Mouse (Mus musculus) cerebellum, adult 9-11 months (tissue): ENCODE measurements around the gene Irf7.
A peak's percentile ranks its signal among the peaks of the same experiment; 100 is the strongest.

Experiments
- DNase-seq: peaks from one replicate; pipeline ENCODE4 v3.0.0; 2022

Gene Irf7

DNA sequence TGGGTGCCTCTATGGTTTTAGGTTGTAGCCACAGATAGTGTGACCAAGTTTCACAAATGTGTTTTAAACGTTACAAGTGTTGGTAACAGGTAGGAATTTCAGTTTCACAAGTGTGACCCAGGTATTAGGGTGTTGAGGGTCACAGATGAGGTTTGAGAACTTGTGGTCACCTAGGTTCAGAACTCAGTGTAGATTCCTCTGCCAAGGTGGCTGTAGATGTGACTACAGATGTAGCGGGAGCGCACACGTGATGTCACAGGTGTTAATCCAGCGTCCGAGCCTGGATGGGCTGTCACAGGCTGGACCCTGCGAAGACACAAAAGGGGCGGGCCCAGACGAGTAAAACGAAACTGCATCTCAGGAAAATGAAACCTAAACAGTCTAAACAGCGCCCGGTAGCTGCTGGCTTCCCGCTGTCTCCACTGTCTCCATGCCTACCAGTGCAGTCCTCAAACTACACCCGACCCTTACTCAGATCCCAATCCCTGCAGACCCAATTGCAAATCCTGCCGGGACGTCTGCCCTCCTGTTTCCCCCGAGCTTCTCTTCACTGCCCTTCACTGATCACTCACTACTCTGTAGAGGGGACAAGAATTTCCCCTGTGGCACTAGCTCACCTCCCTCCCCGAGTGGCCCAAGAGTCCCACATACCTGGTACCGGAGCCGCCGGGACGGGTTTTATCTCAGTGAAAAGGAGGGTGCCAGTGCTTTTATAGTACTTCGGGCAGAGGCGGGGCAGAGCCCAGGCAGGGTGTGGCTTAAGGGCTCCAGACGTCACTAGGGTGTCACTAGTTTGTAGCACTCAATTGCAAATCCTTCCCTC, at the start of gene Irf7:
TSS of gene Irf7 (minus strand) at position 743 of the 823 bp plus-strand sequence.
- peak; percentile 42 for DNase-seq

DNA sequence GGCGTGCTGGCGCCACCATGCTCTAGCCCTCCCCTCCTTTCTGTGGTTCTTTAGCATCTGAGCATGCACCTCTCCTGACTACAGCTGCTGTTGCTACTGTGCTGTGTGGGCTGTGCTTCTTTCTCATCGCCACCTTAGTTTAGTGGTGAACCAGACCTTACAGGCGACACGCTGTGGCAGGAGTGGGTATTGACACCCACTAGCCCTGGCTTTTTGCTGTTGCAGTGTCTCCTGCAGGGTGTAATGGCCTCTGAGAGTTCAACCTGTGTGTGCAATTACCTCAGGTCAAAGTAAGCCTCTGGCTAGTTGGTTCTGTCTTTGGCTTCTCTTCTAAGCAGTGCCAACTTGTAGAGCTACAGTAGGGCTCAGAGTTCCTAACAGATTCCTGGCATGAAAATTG, 49.7 kb upstream of the Irf7 start:
- no peak for DNase-seq

DNA sequence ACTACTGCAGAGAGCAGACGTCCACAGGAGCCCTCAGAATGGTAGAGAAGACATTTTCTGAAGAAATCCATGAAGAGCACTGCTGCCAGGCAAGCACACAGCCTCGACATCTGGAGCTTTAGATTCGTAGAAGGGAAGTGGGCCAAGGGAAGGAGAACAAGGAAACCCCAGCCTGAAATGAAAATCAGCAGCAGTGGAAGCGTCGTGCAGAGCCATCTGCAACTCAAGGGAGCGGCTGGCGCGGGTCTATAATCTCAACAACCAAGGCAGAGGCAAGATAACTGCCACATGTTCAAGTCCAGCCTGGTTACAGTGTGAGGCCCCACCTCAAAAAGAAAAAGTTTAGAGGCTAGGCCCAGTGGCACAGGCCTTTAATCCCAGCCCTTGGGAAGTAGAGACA, 48.8 kb upstream of the Irf7 start:
- no peak for DNase-seq

DNA sequence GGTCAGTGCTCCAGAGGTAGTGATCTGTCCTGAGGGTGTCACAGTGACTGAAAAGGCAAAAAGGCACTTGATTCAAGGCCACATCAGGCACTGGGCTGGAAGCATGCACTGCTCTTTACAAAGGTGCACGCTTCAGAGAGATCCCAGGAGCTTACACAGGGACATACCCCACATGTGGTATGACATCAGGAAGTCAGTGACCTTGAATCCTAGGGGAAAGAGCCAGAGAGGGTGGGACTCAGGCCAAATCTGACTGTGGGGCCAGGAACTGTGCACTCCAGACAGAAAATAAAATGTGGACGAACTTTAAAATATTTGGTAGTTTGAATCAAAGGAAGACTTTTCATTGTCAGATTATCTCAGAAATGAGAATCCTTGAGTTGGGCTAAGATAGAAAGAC, 48.1 kb upstream of the Irf7 start:
- no peak for DNase-seq

DNA sequence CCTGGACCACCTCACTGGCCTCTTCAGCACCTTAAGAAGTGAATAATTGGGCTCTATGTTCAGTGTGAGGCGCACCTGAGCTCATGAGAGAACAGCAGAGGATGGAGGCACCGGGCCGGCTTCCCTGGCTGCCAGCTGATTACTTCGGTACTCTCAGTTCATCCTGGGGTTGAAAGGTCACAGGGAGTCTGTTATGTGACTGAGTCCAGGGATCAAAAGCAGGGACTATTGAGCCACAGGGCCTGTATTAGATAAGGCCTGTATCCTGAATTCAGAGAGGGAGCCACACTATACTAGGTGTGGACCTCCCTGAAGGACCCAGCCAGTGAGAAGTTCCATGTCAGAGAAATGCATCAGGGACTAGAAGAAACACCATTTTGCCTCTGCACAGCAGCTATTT, 38.3 kb upstream of the Irf7 start:
- no peak for DNase-seq

DNA sequence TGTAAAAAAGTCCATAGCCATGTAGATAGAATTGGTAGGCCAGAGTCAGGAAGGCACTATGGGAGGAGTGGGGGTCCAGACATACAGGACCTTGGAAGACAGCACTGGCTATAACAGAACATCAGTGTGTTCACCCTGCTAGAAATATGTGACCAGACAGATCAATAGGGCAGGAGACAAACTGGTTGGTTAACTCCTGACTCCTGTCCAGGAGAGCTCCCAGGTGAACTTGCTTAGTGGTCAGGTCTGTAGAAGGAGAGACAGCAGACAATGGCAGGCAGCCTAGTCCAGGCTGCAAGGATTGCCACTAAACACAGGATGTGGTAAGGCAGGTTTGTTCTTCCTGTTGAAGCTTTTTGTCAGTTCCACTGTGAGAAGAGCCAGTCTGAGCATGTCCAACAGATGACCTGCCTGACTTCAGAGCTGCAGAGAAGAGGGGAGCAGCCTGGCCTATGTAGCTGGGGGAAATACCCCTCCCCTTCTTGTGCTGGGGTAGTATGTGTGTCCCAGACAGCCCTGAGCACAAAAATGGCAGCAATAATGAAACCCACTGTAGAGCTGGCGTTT, 36.5 kb upstream of the Irf7 start:
- DNase-seq = no peak

DNA sequence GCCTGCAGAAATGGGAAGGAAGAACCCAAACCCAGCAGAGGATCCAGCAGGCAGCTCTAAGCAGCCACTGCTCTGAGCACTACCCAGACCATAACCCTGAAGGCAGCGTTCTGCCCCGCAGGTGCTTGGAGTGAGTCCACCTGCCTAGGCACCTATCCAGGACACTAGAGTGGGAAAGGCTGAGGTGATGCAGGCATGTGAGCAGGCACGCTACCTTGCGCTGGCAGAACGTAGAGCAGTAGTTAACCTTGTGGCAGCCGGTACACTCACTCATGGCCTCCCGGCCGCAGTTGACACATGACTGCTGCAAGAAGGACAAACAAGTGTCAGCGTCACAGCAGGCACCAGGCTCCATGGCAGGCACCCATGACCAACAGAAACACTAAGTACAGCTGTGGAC, 35.1 kb upstream of the Irf7 start:
- peak; percentile 78 for DNase-seq

DNA sequence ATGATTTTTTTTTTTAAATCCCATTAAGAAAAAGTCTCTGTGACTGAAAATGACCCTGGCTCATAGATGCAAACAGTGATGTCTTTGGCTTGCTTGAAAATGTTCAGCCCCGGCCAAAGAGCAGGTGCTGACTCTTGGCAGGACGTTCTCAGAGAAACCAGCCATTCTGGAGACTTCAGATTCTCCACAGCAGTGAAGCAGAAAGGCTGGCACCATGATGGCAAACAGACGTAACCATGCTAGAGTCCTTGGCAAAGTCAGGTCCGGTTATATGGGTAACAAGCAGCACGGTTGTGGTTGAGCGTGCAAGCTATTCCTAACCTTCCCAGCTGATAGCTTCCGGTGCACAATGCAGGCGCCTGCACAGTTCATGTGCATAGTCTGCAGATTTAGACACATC, 32.9 kb upstream of the Irf7 start:
- DNase-seq = peak; percentile 91

DNA sequence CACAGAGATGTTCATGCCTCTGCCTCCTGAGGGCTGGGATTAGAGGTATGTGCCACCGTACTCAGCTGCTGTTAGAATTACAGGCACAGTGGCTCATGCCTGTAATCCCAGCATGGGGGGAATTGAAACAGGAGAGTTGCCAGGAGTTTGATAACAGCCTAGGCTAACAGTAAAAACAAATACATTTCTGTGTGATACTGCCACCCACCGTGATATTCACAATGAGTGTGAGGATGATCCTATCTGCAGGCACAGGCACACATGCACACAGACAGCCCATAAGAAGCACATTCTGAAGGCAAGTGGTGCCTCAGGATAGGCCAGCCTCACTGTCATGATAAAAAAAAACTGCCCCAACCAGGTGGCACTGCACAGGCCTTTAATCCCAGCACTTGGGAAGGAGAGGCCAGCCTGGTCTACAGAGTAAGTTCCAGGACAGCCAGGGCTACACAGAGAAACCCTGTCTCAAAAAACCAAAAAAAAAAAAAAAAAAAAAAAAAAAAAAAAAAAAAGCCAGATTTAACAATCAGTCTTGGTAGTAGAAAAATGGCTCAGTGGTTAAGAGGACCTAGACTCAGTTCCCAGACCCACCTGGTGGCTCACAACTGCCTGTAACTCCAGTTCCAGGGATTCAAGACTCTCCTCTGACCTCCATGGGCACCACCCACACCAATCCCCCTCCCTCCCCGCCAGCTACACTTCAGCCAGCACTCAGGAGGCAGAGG, 31.8 kb upstream of the Irf7 start:
- DNase-seq = no peak

DNA sequence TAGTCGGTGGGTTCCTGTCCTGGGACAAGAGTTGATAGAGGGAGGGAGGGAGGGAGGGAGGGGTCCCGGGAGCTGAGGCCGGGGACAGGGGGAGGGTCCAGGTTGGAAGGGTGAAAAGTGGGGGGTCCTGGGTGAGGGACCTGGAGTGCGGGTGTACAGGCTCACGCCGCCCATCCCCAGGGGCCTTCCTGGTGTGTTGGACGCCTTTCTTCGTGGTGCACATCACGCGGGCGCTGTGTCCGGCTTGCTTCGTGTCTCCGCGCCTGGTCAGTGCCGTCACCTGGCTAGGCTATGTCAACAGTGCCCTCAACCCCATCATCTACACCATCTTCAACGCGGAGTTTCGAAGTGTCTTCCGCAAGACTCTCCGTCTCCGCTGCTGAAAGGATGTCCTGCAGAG, 28.2 kb upstream of the Irf7 start:
- no peak for DNase-seq

DNA sequence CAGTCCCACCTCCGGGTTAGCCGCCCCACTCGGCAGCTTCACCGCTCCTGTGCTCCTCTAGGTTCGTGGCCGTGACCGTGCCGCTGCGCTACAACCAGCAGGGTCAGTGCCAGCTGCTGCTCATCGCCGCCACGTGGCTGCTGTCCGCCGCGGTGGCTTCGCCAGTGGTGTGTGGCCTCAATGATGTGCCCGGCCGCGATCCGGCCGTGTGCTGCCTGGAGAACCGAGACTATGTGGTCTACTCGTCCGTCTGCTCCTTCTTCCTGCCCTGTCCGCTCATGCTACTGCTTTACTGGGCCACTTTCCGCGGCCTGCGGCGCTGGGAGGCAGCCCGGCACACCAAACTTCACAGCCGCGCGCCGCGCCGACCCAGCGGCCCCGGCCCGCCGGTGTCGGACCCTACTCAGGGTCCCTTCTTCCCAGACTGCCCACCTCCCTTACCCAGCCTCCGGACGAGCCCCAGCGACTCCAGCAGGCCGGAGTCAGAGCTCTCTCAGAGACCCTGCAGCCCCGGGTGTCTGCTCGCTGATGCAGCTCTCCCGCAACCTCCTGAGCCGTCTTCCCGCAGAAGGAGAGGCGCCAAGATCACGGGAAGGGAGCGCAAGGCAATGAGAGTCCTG, 27.7 kb upstream of the Irf7 start:
- no peak for DNase-seq

DNA sequence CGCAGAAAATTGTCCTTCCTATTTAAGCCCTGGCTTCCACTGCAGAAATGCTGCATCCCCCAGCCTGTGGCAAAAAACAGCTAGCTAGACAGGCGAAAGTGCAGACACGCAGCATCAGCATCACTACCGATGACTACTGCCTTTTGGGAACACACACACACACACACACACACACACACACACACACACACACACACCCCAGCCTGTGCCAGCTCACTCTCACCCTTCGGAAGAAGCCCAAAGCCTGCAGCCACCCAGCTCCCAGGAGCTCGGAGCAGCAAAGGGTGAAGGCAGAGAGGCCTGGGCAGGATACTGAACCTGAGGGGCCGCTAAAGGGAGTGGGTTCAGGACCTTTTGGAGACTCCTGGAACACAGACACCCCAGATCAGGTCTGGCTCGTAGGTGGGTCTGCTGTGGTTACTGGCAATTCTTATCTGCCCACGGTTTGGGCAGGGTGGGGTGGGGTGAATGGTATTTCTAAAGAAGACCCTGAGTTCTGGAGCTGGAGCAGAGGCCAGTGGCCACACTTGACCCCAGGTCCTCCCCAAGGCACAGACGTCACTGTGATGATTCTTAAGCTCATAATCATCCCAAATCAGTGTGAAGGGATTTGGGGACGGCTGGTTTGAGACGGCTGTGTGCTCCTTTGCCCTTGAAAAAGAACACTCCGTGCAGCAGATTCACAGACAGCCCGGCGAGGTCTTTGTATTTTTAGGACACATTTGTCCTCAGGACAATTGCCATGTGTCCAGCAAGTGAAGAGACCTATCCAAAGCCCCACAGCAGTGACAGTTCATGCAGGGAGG, 26.5 kb upstream of the Irf7 start:
- no peak for DNase-seq

DNA sequence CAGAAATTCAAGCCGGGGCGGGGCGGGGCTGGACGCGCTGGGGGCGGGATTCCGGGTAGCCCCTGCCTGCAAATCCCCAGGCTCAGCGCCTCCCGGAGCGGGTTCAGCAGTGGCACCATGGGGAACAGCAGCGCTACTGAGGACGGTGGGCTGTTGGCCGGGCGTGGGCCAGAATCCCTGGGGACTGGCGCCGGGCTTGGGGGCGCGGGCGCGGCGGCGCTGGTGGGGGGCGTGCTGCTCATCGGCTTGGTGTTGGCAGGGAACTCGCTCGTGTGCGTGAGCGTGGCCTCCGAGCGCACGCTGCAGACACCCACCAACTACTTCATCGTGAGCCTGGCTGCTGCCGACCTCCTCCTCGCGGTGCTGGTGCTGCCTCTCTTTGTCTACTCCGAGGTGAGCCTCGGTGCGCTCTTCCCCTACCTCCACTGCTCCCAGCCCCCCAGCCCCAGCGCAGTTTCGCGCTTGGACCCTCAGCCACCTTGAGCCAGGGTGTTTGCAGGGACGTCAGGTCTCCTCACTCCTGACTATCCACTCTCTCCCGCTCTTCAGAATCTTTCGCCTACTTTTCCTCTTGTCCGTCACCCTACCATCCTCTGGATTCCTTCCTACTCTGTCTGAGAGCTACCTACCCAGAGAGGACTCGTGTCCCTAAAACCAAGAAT, 25.8 kb upstream of the Irf7 start, which contains the start of gene Drd4:
TSS of gene Drd4 (plus strand) at position 86 of the 662 bp plus-strand sequence.
- DNase-seq = no peak

DNA sequence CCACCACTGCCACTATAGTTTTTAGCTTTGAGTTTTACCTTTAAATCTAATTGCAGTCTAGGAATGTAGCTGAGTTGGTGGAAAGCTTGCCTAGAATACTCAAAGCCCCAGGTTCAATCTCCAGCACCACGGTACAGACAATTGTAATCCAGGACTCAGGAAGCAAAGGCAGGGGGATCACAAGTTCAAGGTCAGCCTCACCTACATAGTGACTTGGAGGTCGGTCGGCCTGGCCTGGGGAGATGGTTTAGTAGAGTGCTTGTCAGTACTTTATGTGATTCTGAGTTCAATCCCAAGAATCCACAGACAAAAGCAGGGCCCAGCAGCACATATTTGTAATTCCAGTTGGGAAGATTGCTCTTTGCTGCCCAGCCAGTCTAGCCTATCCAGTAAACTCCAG, 21.8 kb upstream of the Irf7 start:
- DNase-seq = no peak

DNA sequence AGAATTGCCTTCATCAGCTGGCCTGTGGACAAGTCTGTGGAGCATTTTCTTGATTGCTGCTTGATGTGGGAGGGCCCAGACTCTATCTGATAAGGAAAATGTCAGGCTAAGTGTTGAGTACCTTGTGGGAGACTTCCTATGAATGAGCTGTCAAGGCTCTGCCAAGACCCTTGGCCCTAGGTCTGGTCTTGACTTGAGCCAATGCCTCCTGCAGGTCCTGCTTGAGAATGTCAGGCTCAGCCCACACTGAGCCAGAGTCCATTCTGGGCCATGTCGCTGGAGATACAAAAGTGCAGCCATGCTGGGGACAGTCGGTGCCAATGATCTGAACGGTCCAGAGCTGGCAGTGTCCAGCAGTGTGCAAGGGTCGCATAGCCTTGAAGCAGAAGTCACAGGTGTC, 16.5 kb upstream of the Irf7 start:
- no peak for DNase-seq

DNA sequence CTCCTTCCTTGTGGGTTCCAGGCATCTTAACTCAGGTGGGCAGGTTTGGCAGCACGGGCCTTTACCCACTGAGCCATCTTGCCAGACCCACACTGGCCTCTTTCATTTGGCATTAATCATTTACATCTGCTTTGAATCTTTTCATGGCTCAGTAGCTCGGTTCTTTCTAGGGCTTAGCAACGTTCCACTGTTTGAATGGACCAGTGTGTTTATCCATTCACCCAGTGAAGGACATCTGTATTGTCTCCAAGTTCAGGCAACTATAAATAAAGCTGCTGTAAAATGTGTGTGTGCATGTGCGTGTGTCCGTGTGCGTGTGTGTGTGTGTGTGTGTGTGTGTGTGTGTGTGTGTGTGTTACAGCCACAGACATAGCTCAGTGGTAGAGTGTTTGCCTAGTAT, 15.2 kb upstream of the Irf7 start:
- DNase-seq = no peak

DNA sequence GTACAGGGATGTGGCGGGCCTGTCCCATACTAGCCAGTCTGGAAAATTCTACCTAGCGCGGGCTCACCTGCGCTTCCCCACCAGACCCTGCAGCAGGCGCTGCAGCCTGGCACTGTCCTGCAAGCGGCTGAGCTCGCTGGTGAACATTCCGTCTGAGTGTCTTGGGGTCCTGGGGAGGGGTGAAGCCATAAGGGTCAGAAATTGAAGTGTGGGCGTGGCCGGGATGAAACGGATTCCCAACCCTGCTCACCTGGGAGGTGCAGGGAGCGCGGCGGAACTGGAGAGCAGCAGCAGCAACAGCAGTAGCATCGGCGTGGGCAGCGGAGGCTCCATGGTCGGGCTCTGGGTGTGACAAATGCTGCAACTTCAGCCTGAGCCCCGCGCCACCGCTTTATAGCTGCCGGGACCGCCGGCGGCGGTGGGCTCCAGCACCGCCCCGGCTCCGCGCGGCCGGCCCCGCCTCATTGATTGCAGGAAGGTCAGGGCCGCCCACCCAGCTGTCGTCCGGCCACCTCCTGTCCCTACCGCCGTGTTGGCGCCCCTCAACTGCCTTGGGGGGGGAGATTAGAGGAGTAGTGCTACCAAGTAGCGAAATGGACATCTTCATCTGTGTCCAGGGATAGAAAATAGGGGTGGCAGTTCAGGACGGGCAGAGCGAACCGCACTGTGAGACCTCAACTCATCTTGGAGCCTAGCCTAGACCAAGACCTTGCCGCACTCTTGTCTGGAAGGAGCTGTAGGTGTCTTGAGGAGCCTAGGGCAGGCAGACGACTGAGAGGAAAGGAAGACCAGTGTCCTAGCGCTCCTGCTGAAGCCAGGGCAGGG, 12.7 kb upstream of the Irf7 start, which contains the start of gene Sct:
TSS of gene Sct (minus strand) at position 368 of the 825 bp plus-strand sequence.
- peak; percentile 66 for DNase-seq

DNA sequence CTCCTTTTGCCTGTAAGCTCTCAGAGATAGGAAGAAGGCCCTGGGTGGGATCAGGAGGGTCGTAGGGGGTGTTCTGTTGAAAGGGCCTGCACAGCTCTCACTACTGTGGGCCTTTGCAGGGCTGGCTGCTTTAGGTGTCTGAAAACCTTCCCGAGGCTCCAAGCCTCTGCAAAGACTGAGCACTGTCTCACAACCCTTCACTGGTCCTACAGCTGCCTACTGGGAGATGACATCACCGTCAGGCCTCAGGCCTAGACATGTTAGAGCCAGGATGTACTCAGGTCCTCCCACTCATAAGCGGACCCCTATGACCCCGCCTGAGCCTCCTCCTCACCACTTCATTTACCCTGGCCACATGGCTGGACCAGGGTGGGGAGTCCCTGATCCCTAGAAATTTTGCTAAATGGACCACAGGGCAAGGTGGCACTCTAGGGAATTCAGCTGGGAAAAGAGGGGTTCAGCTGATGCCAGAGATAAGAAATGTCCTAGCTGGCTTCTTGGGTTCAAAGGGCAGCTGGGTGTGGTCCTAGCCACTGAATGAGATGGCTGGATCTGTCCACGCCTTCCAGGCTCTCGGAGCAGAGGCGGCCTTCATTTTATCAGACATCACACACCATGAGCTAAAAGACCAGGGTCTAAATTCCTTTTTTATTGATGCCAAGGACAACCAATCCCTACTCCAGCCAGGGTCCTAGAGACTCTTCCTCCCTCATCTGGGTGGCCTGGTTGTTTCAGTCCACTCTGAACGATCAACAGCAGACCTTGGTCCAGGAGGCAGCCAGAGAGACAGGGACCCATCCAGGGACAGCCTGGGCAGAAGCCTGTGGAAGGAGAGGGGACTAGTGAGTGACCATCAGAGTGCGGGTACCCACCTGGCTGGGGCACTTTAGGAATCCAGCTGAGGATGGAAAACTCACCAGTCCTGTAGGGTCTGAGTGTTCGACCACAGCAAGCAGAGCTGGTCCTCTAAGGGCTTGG, 11.7 kb upstream of the Irf7 start:
- no peak for DNase-seq

DNA sequence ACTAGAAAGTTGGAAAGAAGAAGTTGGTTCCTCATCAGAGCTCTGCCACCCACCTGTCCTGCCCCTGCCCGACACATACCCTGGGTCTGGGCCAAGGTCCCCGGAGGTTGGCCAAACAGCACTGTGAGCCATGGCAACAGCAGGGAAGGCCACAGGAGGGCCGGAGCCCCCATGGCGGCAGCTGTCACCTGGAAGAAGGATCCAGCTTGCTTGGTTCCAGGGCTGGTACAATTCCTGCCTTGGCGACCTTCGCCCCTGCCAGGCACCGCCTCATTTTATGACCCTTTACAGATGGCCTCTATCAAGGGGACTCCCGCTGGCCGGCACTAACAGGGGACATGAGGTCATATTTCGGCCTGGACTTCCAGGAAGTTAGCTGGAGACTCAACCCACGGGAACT, 10.3 kb upstream of the Irf7 start, which contains the start of gene Cdhr5:
TSS of gene Cdhr5 (minus strand) at position 241 of the 400 bp plus-strand sequence.
- no peak for DNase-seq

DNA sequence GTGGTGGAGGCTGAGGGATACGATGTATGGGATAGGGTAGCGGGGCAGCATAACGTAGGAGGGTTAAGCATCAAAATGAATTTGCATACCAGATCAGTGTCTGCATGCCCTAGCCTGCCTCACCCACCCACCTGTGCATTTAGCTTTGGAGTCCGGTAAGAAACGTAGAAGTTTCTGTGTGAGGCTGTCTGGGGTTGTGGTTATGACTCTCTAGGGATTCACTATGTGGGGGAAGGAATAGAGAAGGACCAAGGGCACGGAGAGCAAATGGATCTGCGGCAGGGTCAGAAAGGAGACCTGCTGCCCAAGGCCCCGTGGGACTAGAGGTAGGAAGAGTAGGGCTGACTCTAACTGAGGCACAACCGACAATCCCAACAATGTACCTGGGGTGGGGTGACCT, 9.1 kb upstream of the Irf7 start:
- no peak for DNase-seq
